Mouse (Mus musculus) forebrain, embryonic 14.5 days (tissue): ENCODE data around the gene Ntsr2. TPM values are rescaled to one million over a fixed set of nuclear protein-coding genes. Genes with fewer than 3 reads are reported as not detected.
"Not testable (repeated sequence)": the region's sequence is repeated elsewhere in the genome, so short reads cannot be mapped to it uniquely, and the experiment has no call there.

Source experiments
- ATAC-seq: fragments of 200-750 bp; cut with Nextera tagmentation; 2 replicates; pipeline ENCODE4 v1.8.0; 2017; ENCODE audit warnings: mild to moderate bottlenecking, moderate library complexity
- DNase-seq: peaks from one replicate; pipeline ENCODE4 v3.0.0-alpha.2; 2015; ENCODE audit warnings: low spot score
- H3K27ac ChIP-seq: fragments of 300-500 bp; sonication (generic); 2 replicates; pipeline ENCODE4 v1.5.1; 2014; ENCODE audit warnings: low read depth, mild to moderate bottlenecking, control low read depth, low read length, moderate library complexity
- H3K27me3 ChIP-seq: fragments of 300-500 bp; sonication (generic); replicated peaks from 2 replicates; pipeline ENCODE4 v1.6.1; 2014; ENCODE audit warnings: low read length, control low read depth, mixed read lengths; ENCODE audit not compliant: control insufficient read depth, insufficient read depth
- H3K36me3 ChIP-seq: fragments of 300-500 bp; sonication (generic); 2 replicates; pipeline ENCODE4 v1.6.1; 2014; ENCODE audit warnings: low read length, control low read depth; ENCODE audit not compliant: control insufficient read depth, insufficient read depth
- H3K4me1 ChIP-seq: fragments of 300-500 bp; sonication (generic); 2 replicates; pipeline ENCODE4 v1.6.1; 2014; ENCODE audit warnings: antibody characterized with exemption, low read length, control low read depth; ENCODE audit not compliant: control insufficient read depth, insufficient read depth
- H3K4me2 ChIP-seq: fragments of 300-500 bp; sonication (generic); 2 replicates; pipeline ENCODE4 v1.6.1; 2014; ENCODE audit warnings: mild to moderate bottlenecking, control low read depth, low read length
- H3K4me3 ChIP-seq: fragments of 300-500 bp; sonication (generic); 2 replicates; pipeline ENCODE4 v1.5.1; 2014; ENCODE audit warnings: low read depth, low read length, control low read depth
- H3K9ac ChIP-seq: fragments of 300-500 bp; sonication (generic); 2 replicates; pipeline ENCODE4 v1.6.1; 2014; ENCODE audit warnings: mild to moderate bottlenecking, low read length, control low read depth, moderate library complexity
- H3K9me3 ChIP-seq: fragments of 300-500 bp; sonication (generic); replicated peaks from 2 replicates; pipeline ENCODE4 v1.6.1; 2016; ENCODE audit warnings: low read length, control low read depth, mixed read lengths; ENCODE audit not compliant: control insufficient read depth
- WGBS: fragments of 180-500 bp; shearing (Covaris S2); extraction: QIAGEN DNeasy Blood & Tissue Kit; methylation state at CpG from one replicate; pipeline ENCODE4 v1.1.7; 2014; 5-methylcytosine and 5-hydroxymethylcytosine counted together
- polyA plus RNA-seq: library from polyadenylated mRNA; unstranded; fragments of >200 nt; fragmentation: Nextera tagmentation; extraction: Ambion mirVana; gene quantifications from 2 replicates; pipeline ENCODE4 v1.2.1, GENCODE M21; 2014

The Ntsr2 gene
- polyA plus RNA-seq, 1 experiment from 2014 or later, result 1.0 TPM

GRCm38 (mm10) chr12:16661936-16662335 lies 8.8 kb downstream of the Ntsr2 start:
- H3K4me2 ChIP-seq, result no peak overlapping the region
- H3K4me3 ChIP-seq, result no peak overlapping the region
- no peak overlapping the region for H3K27ac ChIP-seq
- H3K9me3 ChIP-seq, result no peaks in the 10 kb centered on the region
- no peak for DNase-seq
- no peak for ATAC-seq
- no peak overlapping the region for H3K9ac ChIP-seq
- no peaks in the 10 kb centered on the region for H3K27me3 ChIP-seq
- WGBS, result 89% methylated on average over 2 of the region's 2 CpGs
- H3K36me3 ChIP-seq, result no peaks in the 10 kb centered on the region
- H3K4me1 ChIP-seq, result no peaks in the 10 kb centered on the region

GRCm38 (mm10) chr12:16662955-16663585 lies 9.9 kb downstream of the Ntsr2 start:
- DNase-seq, result no peak
- 64% methylated on average over 6 of the region's 6 CpGs for WGBS
- ATAC-seq, result no peak

GRCm38 (mm10) chr12:16665022-16665421 lies 11.8 kb downstream of the Ntsr2 start:
- Histone ChIP-seq H3K27me3 (no peaks in the 10 kb centered on the region), H3K27ac (no peak overlapping the region), H3K36me3 (no peaks in the 10 kb centered on the region), H3K4me1 (no peaks in the 10 kb centered on the region), H3K9me3 (no peaks in the 10 kb centered on the region), H3K4me2 (no peak overlapping the region), H3K9ac (no peak overlapping the region), H3K4me3 (no peak overlapping the region)
- WGBS, result 0% methylated on average over 1 of the region's 2 CpGs
- ATAC-seq (peak; percentile 24; the same call in 1 of the 2 replicates), DNase-seq (no peak)

More at GRCm38 (mm10) chr12:16662955-16663585, 9.9 kb downstream of the Ntsr2 start:
- Histone ChIP-seq H3K9ac (no peak overlapping the region), H3K4me2 (no peak overlapping the region), H3K27ac (no peak overlapping the region), H3K4me3 (no peak overlapping the region), H3K27me3 (no peaks in the 10 kb centered on the region), H3K9me3 (no peaks in the 10 kb centered on the region), H3K36me3 (no peaks in the 10 kb centered on the region), H3K4me1 (no peaks in the 10 kb centered on the region)

- H3K4me2 ChIP-seq, result no peak overlapping the region
- no peak for DNase-seq
- ATAC-seq, result no peak
- WGBS, result 65% methylated on average over 3 of the region's 3 CpGs
- no peaks in the 10 kb centered on the region for H3K9me3 ChIP-seq
- no peak overlapping the region for H3K9ac ChIP-seq
- H3K4me3 ChIP-seq, result no peak overlapping the region
- H3K4me1 ChIP-seq, result no peaks in the 10 kb centered on the region
- no peaks in the 10 kb centered on the region for H3K36me3 ChIP-seq
- no peak overlapping the region for H3K27ac ChIP-seq
- H3K27me3 ChIP-seq, result no peaks in the 10 kb centered on the region
Observed at GRCm38 (mm10) chr12:16669176-16669575, 16.0 kb downstream of the Ntsr2 start.

GRCm38 (mm10) chr12:16672246-16672645 lies 19.1 kb downstream of the Ntsr2 start:
- no peak for DNase-seq
- ATAC-seq, result no peak
- no peaks in the 10 kb centered on the region for H3K9me3 ChIP-seq
- H3K9ac ChIP-seq, result no peak overlapping the region
- H3K4me3 ChIP-seq, result no peak overlapping the region
- H3K4me2 ChIP-seq, result no peak overlapping the region
- no peaks in the 10 kb centered on the region for H3K36me3 ChIP-seq
- H3K27ac ChIP-seq, result no peak overlapping the region
- H3K27me3 ChIP-seq, result no peaks in the 10 kb centered on the region
- H3K4me1 ChIP-seq, result no peaks in the 10 kb centered on the region
- 92% methylated on average over 10 of the region's 10 CpGs for WGBS

GRCm38 (mm10) chr12:16690631-16691030 lies 37.4 kb downstream of the Ntsr2 start:
- Histone ChIP-seq H3K9ac (no peak overlapping the region), H3K9me3 (no peaks in the 10 kb centered on the region), H3K36me3 (no peaks in the 10 kb centered on the region), H3K27me3 (no peaks in the 10 kb centered on the region), H3K4me1 (no peaks in the 10 kb centered on the region), H3K4me3 (no peak overlapping the region), H3K4me2 (no peak overlapping the region), H3K27ac (no peak overlapping the region)
- DNase-seq (no peak), ATAC-seq (no peak)
- WGBS, result 93% methylated on average over 9 of the region's 9 CpGs

- 79% methylated on average over 5 of the region's 5 CpGs for WGBS
- ATAC-seq, result no peak
- no peak overlapping the region for H3K27ac ChIP-seq
Observed at GRCm38 (mm10) chr12:16694783-16695182, 41.6 kb downstream of the Ntsr2 start.

GRCm38 (mm10) chr12:16695252-16695651 lies 42.1 kb downstream of the Ntsr2 start:
- H3K4me1 ChIP-seq, H3K36me3 ChIP-seq, H3K27ac ChIP-seq, H3K4me3 ChIP-seq, H3K9me3 ChIP-seq, H3K4me2 ChIP-seq, ATAC-seq, H3K27me3 ChIP-seq, DNase-seq, H3K9ac ChIP-seq: not testable (repeated sequence)
- 96% methylated on average over 7 of the region's 8 CpGs for WGBS

More at GRCm38 (mm10) chr12:16694783-16695182, 41.6 kb downstream of the Ntsr2 start:
- H3K9me3 ChIP-seq, result no peaks in the 10 kb centered on the region
- H3K4me1 ChIP-seq, result no peaks in the 10 kb centered on the region
- no peaks in the 10 kb centered on the region for H3K27me3 ChIP-seq
- H3K36me3 ChIP-seq, result no peaks in the 10 kb centered on the region
- H3K4me2 ChIP-seq, result no peak overlapping the region
- H3K9ac ChIP-seq, result no peak overlapping the region
- H3K4me3 ChIP-seq, result no peak overlapping the region
- no peak for DNase-seq

- DNase-seq, result no peak
- Histone ChIP-seq H3K9ac (no peak overlapping the region), H3K4me3 (no peak overlapping the region), H3K36me3 (no peaks in the 10 kb centered on the region), H3K27ac (no peak overlapping the region), H3K4me1 (no peaks in the 10 kb centered on the region), H3K9me3 (no peaks in the 10 kb centered on the region), H3K4me2 (no peak overlapping the region), H3K27me3 (no peaks in the 10 kb centered on the region)
- no peak for ATAC-seq
- WGBS, result 94% methylated on average over 13 of the region's 13 CpGs
Observed at GRCm38 (mm10) chr12:16696146-16696545, 43.0 kb downstream of the Ntsr2 start.
